Mouse (Mus musculus) hindbrain, embryonic 15.5 days (tissue): ENCODE measurements at regions not wholly inside any gene's neighbourhood (a gene's known extent, or its start where the extent isn't known, plus 50 kb on each side); places are given as distances from the start of the nearest gene placed in this dataset.

ENCODE experiments used
- ATAC-seq: fragments of 200-750 bp; cut with Nextera tagmentation; 2 replicates; pipeline ENCODE4 v1.8.0; 2017; ENCODE audit warnings: low read depth, moderate number of reproducible peaks, moderate TSS enrichment; ENCODE audit not compliant: low FRiP score
- H3K27ac ChIP-seq: fragments of 300-500 bp; sonication (generic); replicated peaks from 2 replicates; pipeline ENCODE4 v1.5.1; 2015; ENCODE audit warnings: mild to moderate bottlenecking, inconsistent platforms
- H3K27me3 ChIP-seq: fragments of 300-500 bp; sonication (generic); 2 replicates; pipeline ENCODE4 v1.6.1; 2015; ENCODE audit warnings: control low read depth, inconsistent platforms
- H3K36me3 ChIP-seq: fragments of 300-500 bp; sonication (generic); 2 replicates; pipeline ENCODE4 v1.6.1; 2015; ENCODE audit warnings: control low read depth, inconsistent platforms
- H3K4me1 ChIP-seq: fragments of 300-500 bp; sonication (generic); replicated peaks from 2 replicates; pipeline ENCODE4 v1.6.1; 2015; ENCODE audit warnings: control low read depth, inconsistent platforms
- H3K4me2 ChIP-seq: fragments of 300-500 bp; sonication (generic); 2 replicates; pipeline ENCODE4 v1.6.1; 2015; ENCODE audit warnings: moderate library complexity, mild to moderate bottlenecking, inconsistent platforms
- H3K4me3 ChIP-seq: fragments of 300-500 bp; sonication (generic); 2 replicates; pipeline ENCODE4 v1.5.1; 2015; ENCODE audit warnings: mild to moderate bottlenecking, inconsistent platforms
- H3K9ac ChIP-seq: fragments of 300-500 bp; sonication (generic); 2 replicates; pipeline ENCODE4 v1.6.1; 2015; ENCODE audit warnings: inconsistent platforms
- H3K9me3 ChIP-seq: fragments of 300-500 bp; sonication (generic); 2 replicates; pipeline ENCODE4 v1.6.1; 2016; ENCODE audit warnings: control low read depth, inconsistent platforms
- WGBS: fragments of 180-500 bp; shearing (Covaris S2); methylation state at CpG from one replicate; pipeline ENCODE4 v1.1.7; 2015; 5-methylcytosine and 5-hydroxymethylcytosine counted together

DNA sequence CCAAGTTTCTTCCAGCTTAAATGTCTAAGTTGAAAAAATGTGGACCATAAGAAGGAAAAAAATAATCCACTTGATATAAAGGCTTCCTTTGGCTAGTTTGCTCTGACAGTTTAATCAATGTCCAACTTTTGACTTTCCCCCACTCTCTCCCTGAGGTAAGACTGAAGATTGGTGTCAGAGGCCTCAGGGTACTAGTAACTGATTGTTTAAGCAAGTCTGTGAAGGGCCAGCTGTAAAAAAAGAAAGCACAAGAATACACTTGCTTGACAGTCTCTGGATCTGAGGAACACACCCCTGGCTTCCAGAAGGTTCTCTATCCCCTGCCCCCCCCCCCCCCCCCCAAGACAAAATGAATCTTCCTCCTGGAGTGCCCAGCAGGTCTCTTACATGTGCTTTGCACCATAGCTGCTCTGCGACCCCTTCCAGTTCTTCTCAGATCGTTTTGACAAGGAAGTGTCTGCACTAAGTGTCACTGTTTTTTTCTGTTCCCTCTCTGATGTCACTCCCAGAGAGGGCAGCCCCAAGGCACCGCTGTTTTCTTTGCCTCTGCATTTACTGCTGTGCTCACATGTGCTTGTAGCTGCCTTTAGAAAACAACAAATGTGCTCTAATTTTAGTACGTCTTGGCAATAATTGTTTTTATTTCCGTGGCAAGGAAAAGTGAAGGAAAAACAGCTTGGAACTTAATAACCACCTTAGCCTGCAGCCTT, 462.1 kb upstream of the Nr2f2 start:
- H3K4me1 ChIP-seq: no peaks in the 10 kb centered on the region
- no peaks in the 10 kb centered on the region for H3K36me3 ChIP-seq
- no peaks in the 10 kb centered on the region for H3K27me3 ChIP-seq
- H3K27ac ChIP-seq: no peak overlapping the region
- no peak overlapping the region for H3K9ac ChIP-seq
- 52% methylated on average over 5 of the region's 5 CpGs for WGBS
- no peak for ATAC-seq
- H3K4me3 ChIP-seq: no peak overlapping the region
- no peaks in the 10 kb centered on the region for H3K9me3 ChIP-seq
- H3K4me2 ChIP-seq: no peak overlapping the region

DNA sequence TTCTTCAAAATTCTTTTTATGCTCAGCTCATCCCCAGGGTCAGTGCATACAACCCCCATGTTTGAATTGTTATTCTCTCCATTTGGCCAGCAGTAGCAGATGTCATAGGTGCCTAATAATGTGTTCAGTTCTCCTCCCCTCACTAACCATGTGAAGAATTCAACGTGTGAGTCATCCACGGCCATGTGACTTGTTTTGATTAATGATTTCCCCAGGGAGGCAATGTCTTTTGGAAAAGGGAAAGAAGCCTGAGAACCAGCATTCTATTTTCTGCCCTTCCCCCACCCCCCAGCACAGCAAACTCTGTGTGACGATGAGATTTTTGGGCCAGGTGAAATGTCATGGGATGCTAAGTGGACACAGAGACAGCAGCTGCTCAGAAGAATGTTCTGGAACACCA, 459.5 kb upstream of the Nr2f2 start:
- Histone ChIP-seq H3K36me3 (no peaks in the 10 kb centered on the region), H3K9me3 (no peaks in the 10 kb centered on the region), H3K4me1 (no peaks in the 10 kb centered on the region; the same call in 1 of the 2 replicates), H3K4me2 (no peak overlapping the region), H3K9ac (no peak overlapping the region), H3K27ac (no peak overlapping the region), H3K4me3 (no peak overlapping the region), H3K27me3 (no peaks in the 10 kb centered on the region)
- 54% methylated on average over 3 of the region's 3 CpGs for WGBS
- no peak for ATAC-seq

DNA sequence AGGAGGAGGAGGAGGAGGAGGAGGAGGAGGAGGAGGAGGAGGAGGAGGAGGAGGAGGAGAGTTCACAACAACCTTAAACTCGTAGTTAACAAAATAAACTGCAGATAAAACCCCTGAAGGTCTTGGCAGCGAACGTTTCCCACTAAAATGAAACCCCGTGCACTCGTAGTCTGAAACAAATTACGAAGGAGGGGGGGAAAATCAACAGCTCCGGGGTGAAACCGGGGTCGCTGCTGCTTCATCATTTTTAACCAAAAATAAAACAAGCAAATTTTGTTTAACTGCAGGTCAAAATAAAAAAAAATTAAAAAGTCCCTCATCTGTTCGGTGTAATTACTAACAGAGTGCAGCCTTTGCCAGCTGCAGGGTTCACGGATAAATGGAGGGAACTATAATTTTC, 456.5 kb upstream of the Nr2f2 start:
- H3K27me3 ChIP-seq: no peaks in the 10 kb centered on the region
- no peaks in the 10 kb centered on the region for H3K36me3 ChIP-seq
- 39% methylated on average over 11 of the region's 11 CpGs for WGBS
- no peaks in the 10 kb centered on the region; the same call in 1 of the 2 replicates for H3K4me1 ChIP-seq
- no peak overlapping the region for H3K27ac ChIP-seq
- peak overlapping the region; percentile 36 for H3K4me2 ChIP-seq
- H3K9ac ChIP-seq: no peak overlapping the region
- ATAC-seq: no peak
- H3K9me3 ChIP-seq: no peaks in the 10 kb centered on the region
- peak overlapping the region; percentile 15; the same call in 1 of the 2 replicates for H3K4me3 ChIP-seq

DNA sequence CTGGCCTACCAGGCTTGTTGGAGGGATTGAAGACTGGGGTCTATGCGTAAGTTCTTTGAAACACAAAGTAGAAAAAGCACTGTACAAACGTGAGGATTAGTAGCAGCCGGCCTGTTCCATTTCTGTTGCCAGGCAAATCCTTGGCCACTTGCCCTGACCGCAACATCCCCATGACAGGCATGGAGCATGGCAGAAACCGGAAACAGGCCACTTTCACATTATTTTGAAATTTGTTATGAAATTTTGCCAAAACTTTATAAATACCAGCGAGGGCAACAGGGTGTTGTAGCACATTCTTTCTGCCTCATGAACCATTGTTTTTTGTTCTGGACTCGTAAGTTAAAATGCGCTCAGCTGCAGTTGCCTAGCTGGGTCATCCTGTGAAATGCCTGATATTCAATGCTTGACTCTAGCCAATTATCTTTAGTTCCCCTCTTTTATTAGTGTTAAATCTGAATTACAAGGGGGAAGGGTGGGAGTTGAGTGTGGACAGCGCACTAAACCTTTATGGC, 455.8 kb upstream of the Nr2f2 start:
- Histone ChIP-seq H3K27ac (peak overlapping the region; percentile 24; the same call in 1 of the 2 replicates), H3K4me1 (peaks cover 4% of the 10 kb centered on the region; the same call in 1 of the 2 replicates), H3K9ac (no peak overlapping the region), H3K27me3 (no peaks in the 10 kb centered on the region), H3K4me2 (peak overlapping the region; percentile 36), H3K9me3 (no peaks in the 10 kb centered on the region), H3K4me3 (no peak overlapping the region), H3K36me3 (no peaks in the 10 kb centered on the region)
- WGBS: 34% methylated on average over 9 of the region's 9 CpGs
- ATAC-seq: peak; percentile 75; the same call in 1 of the 2 replicates

DNA sequence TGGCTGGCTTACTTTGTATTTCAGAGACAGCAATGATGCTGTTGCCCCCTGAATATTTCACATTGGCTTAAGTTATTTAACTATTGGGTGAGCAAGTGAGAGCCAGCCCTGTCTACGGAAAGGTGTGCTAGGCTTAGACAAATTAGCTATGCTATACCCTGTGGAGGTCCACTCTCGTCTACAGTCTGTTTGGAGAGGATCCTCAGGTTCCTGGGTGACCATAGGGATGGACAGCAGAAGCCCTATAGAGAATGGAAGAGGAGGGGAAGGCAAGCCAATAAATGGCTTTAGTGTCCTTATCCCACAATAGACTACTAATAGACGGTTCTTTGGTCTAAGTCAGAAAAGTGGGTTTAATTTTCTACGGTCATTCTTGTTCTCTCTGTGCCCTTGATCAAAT, 455.3 kb upstream of the Nr2f2 start:
- peaks cover 6% of the 10 kb centered on the region; the same call in 1 of the 2 replicates for H3K4me1 ChIP-seq
- 0 out of 2 replicates have a peak overlapping the region, but pooled peaks have one; percentile 24 for H3K27ac ChIP-seq
- H3K9ac ChIP-seq: no peak overlapping the region
- ATAC-seq: no peak; the same call in 1 of the 2 replicates
- WGBS: 71% methylated on average over 4 of the region's 4 CpGs
- no peaks in the 10 kb centered on the region for H3K36me3 ChIP-seq
- no peaks in the 10 kb centered on the region for H3K9me3 ChIP-seq
- no peak overlapping the region for H3K4me2 ChIP-seq
- no peak overlapping the region for H3K4me3 ChIP-seq
- no peaks in the 10 kb centered on the region for H3K27me3 ChIP-seq

DNA sequence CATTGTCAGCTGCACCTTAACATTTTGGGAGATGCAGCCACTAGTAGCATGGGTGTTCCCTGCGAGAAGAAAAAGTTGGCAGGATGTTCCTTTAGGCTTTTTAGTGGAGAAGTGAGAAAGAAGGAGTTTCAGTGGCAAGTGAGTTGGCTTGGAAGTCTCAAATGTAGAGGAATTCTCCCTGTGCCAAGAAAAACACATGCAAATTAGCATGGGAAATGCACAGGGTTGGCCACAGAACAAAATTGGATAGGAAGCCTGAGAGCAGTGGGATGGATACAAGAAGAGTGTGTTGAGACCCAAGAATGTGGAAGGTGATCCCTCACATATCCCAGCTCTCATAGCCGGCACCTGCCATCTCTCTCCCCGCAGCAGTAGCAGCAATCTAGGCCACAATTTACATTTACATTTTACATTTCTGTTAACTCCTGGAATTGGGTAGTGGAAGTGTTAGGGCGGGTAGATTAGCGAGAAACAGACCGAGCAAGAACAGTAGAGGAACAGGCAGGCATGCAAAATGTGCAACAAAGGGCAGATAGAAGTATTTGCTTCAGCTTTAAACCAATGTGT, 450.9 kb upstream of the Nr2f2 start:
- Histone ChIP-seq H3K27ac (0 out of 2 replicates have a peak overlapping the region, but pooled peaks have one; percentile 20), H3K27me3 (no peaks in the 10 kb centered on the region), H3K4me2 (no peak overlapping the region), H3K4me1 (peaks cover 10% of the 10 kb centered on the region; the same call in 1 of the 2 replicates), H3K4me3 (no peak overlapping the region), H3K9me3 (no peaks in the 10 kb centered on the region), H3K36me3 (no peaks in the 10 kb centered on the region), H3K9ac (no peak overlapping the region)
- WGBS: 73% methylated on average over 6 of the region's 6 CpGs
- ATAC-seq: no peak

DNA sequence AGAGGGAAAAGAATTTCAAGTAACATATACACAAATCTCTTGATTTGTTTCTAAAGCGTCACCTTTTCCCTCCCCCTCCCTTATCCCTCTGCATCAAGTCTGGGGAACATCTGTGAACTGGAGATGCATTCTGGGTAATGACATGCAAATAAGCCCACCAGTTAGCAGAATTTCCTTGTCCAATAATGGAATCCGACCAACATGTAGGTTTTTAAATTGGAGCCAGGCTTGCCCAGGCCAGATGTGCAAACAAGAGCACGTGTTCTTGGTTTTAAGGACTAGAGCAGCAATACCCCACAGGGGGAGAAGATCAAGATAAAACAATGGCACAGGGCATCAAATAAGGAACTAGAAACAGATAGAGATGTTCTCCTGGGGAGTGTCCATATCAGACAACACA, 447.9 kb upstream of the Nr2f2 start:
- peaks cover 10% of the 10 kb centered on the region; the same call in 1 of the 2 replicates for H3K4me1 ChIP-seq
- H3K9me3 ChIP-seq: no peaks in the 10 kb centered on the region
- 47% methylated on average over 3 of the region's 3 CpGs for WGBS
- no peaks in the 10 kb centered on the region for H3K27me3 ChIP-seq
- H3K9ac ChIP-seq: no peak overlapping the region
- no peak overlapping the region for H3K27ac ChIP-seq
- no peak overlapping the region for H3K4me2 ChIP-seq
- no peaks in the 10 kb centered on the region for H3K36me3 ChIP-seq
- H3K4me3 ChIP-seq: no peak overlapping the region
- ATAC-seq: no peak

DNA sequence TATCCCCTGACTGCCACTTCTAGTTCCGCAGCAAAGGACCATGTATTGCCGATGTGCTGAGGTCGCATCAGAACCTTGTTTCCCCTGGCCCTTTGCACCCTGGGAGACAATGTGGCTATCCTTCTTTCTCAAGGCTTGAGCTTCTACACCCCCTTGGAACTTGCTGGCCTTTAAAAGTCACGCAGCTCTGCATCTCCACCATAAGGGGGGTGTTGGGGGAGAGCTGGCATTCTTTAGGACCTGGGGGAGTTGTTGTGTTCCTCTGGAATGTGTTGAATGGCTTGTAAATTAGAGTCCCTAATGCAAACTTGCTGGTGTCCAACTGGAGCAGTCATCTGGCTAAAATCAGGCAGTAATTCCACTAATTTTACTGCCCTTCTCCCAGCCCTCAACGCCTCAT, 446.6 kb upstream of the Nr2f2 start:
- H3K4me1 ChIP-seq: peaks cover 10% of the 10 kb centered on the region; the same call in 1 of the 2 replicates
- WGBS: 49% methylated on average over 5 of the region's 5 CpGs
- H3K9ac ChIP-seq: no peak overlapping the region
- H3K4me3 ChIP-seq: no peak overlapping the region
- H3K27me3 ChIP-seq: no peaks in the 10 kb centered on the region
- no peak overlapping the region for H3K27ac ChIP-seq
- no peaks in the 10 kb centered on the region for H3K9me3 ChIP-seq
- no peak overlapping the region for H3K4me2 ChIP-seq
- H3K36me3 ChIP-seq: no peaks in the 10 kb centered on the region
- no peak for ATAC-seq

DNA sequence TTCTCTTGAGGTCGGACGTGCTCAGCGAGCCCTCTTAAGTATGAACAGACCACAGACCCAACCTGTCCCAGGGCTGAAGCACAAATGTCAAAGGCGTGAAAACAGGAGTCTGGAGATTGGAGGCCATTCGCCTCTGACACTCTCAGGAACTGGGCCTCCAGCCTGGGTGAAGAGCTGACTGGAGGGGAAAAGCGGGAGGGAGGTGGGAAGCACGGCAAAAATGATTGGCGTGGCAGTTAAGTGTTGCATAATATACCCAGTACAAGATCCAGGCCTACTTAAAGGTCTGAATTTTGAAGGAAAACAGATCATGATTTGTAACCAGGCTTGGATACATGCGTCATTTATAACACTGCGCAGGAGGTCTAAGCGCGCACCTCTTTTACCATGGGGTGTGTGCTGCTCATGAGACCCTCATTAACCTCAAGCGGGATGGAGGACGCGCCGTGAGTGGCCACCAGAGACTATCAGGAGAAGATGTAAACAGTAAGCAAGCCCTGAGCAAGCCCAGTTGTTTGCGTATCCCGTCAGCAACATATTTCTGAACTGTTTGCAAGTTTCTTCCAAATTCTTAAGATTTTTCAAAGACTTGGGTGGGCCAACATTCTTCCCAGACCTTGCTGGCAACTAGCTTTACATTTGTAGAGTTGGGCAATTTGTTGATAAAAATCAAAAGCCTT, 444.0 kb upstream of the Nr2f2 start:
- WGBS: 91% methylated on average over 18 of the region's 18 CpGs
- no peaks in the 10 kb centered on the region for H3K36me3 ChIP-seq
- H3K4me2 ChIP-seq: no peak overlapping the region

DNA sequence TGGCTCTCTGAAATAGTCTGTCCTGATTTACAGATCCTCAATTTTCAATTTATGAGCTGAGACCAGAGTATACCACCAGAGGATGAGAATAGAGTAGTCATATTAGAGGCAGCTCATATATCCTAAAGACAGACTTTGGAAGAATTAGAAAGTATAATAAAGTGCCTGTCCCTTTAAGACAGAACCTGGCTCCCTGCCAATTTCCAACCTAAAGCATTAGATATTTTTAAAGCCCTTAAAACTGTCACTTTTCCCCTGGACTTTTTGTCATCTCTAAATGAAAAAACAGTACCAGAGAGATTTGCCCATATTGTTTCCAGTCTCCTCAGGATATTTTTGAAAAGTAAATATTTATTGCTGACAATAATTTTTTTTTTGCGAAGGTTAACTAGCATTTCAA, 437.7 kb upstream of the Nr2f2 start:
- Histone ChIP-seq H3K4me2 (no peak overlapping the region), H3K9me3 (no peaks in the 10 kb centered on the region), H3K27ac (no peak overlapping the region), H3K4me3 (no peak overlapping the region), H3K36me3 (no peaks in the 10 kb centered on the region), H3K27me3 (0 out of 2 replicates have a peak, but pooled peaks cover 6% of the 10 kb centered on the region), H3K9ac (no peak overlapping the region), H3K4me1 (no peaks in the 10 kb centered on the region)
- 68% methylated on average over 1 of the region's 1 CpGs for WGBS
- no peak for ATAC-seq

More for the DNA sequence above, 444.0 kb upstream of the Nr2f2 start:
- no peak overlapping the region for H3K27ac ChIP-seq
- 0 out of 2 replicates have a peak, but pooled peaks cover 3% of the 10 kb centered on the region for H3K27me3 ChIP-seq
- 0 out of 2 replicates have a peak, but pooled peaks cover 3% of the 10 kb centered on the region for H3K4me1 ChIP-seq
- no peak overlapping the region for H3K4me3 ChIP-seq
- ATAC-seq: no peak
- no peaks in the 10 kb centered on the region for H3K9me3 ChIP-seq
- no peak overlapping the region for H3K9ac ChIP-seq

DNA sequence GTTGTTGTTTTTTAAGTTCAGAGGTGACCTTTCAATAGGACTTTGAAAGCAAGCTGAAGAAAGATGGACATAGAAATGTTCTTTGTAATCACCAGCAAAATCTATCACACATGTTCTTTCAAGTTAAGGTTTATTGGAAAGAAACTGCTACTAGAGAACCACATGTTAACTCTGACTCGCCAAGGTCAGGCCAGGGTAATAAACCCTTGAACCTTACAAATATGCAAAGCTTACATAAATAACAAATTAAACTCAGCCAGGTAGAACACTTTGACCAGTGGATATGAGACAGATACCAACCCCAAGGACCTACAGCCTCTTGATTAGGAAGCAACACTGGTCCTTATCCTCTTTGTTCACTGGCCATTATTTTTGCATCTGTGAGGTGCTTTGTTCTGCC, 433.4 kb upstream of the Nr2f2 start:
- ATAC-seq: no peak
- no peak overlapping the region for H3K4me2 ChIP-seq
- no peaks in the 10 kb centered on the region for H3K4me1 ChIP-seq
- H3K27me3 ChIP-seq: 0 out of 2 replicates have a peak, but pooled peaks cover 3% of the 10 kb centered on the region
- WGBS: 90% methylated on average over 1 of the region's 1 CpGs
- H3K36me3 ChIP-seq: no peaks in the 10 kb centered on the region
- no peak overlapping the region for H3K4me3 ChIP-seq
- H3K9me3 ChIP-seq: no peaks in the 10 kb centered on the region
- no peak overlapping the region for H3K27ac ChIP-seq
- no peak overlapping the region for H3K9ac ChIP-seq
